ENCODE assay signal across 20 mouse cellular contexts in the genomic region with DNA sequence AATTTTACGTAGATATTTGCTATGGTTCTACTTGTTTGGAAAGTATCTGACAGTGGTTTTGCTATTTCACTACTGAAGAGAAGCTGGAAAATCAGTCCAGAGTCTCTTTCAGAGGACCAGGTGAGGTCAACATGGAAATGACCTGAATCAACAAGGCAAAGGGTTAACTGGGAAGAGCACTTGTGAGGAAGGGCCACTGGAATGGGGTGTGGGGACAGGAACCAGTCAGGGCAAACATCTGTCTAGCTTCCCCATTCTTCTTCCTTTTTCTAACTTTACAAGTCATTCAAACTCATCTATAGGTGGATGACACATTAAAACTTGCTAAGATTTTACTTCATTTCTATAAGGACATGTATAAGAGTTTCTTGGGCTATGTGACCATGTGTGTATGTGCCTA.
DNase-seq lines count a peak whose midpoint lies in the region; ATAC-seq lines count a peak whose summit lies in the region.
"Had no signal": no experiment of that assay in that cellular context is flagged by ENCODE, and none has a peak within 500 bp of the region (broad histone marks: within the 10 kb centered on the region; RNA-seq: fewer than 3 reads in every experiment).

No protein-coding gene starts in this region.

- intact Hi-C loops in heart, postnatal 14 days (cut with DNase I): no loop called here

- DNase-seq in heart, adult 11 months: peak; percentile 85
- DNase-seq in heart, postnatal 14 days: no peak
- no peak for DNase-seq in cerebellum, postnatal 14 days
- DNase-seq in right cerebral cortex, postnatal 4 days: no peak
- DNase-seq: adrenal gland, postnatal 10 days; adrenal gland, postnatal 36 days; cerebellum, adult 11-12 months; cerebellum, adult 8-10 months; cerebellum, postnatal 25 days; forebrain, postnatal 0 days; gastrocnemius, adult 2 months; gastrocnemius, postnatal 14 days; heart, adult 2 months; kidney, adult 11 months had no signal

- peak; percentile 45 to 47; a peak in 1 of 4 replicates for ATAC-seq in hematopoietic stem cell, adult 5-6 weeks (replicated peaks in 1 of 2; ENCODE audit: insufficient read depth in 1 of 2, low FRiP score in 2 of 2, low TSS enrichment in 1 of 2, low read depth in 1 of 2, poor library complexity in 2 of 2, severe bottlenecking in 2 of 2)
- peak; percentile 86 for ATAC-seq in megakaryocyte progenitor cell, adult 5-6 weeks (replicated peaks; ENCODE audit: poor library complexity)
- ATAC-seq: forebrain, embryonic 14.5 days; forebrain, postnatal 0 days; hindbrain, embryonic 16.5 days; intestine, embryonic 15.5 days; Patski had no signal
